Mouse (Mus musculus): ENCODE measurements around the gene Ece1. TPM values are rescaled to one million over a fixed set of nuclear protein-coding genes. Genes with fewer than 3 reads are reported as not detected.

Gene Ece1
- polyA plus RNA-seq, 1 experiment from 2014 or later: 32.6 TPM

- H3K4me3 ChIP-seq: no peak overlapping the region
- H3K27me3 ChIP-seq: no peaks in the 10 kb centered on the region
- no peak overlapping the region for H3K9ac ChIP-seq
- 76% methylated on average over 8 of the region's 8 CpGs for WGBS
- H3K4me2 ChIP-seq: no peak overlapping the region
- H3K4me1 ChIP-seq (replicated peaks): peaks cover 58% of the 10 kb centered on the region
- no peaks in the 10 kb centered on the region for H3K36me3 ChIP-seq
- no peaks in the 10 kb centered on the region for H3K9me3 ChIP-seq
- H3K27ac ChIP-seq (replicated peaks): no peak overlapping the region
- ATAC-seq (ENCODE audit: low read depth): no peak
Observed at GRCm38 (mm10) chr4:137887993-137888388, 26.0 kb downstream of the Ece1 start.

GRCm38 (mm10) chr4:137890596-137890995, 28.6 kb downstream of the Ece1 start:
- H3K4me1 ChIP-seq (replicated peaks): peaks cover 48% of the 10 kb centered on the region
- 80% methylated on average over 4 of the region's 4 CpGs for WGBS
- H3K27ac ChIP-seq (replicated peaks): peak overlapping the region; percentile 81
- H3K27me3 ChIP-seq: no peaks in the 10 kb centered on the region
- no peak overlapping the region for H3K9ac ChIP-seq
- ATAC-seq (ENCODE audit: low read depth): no peak
- H3K4me2 ChIP-seq: no peak overlapping the region
- no peak overlapping the region for H3K4me3 ChIP-seq
- no peaks in the 10 kb centered on the region for H3K9me3 ChIP-seq
- no peaks in the 10 kb centered on the region for H3K36me3 ChIP-seq

- no peaks in the 10 kb centered on the region for H3K9me3 ChIP-seq
- peaks cover 53% of the 10 kb centered on the region for H3K4me1 ChIP-seq (replicated peaks)
- no peaks in the 10 kb centered on the region for H3K27me3 ChIP-seq
- H3K4me3 ChIP-seq: no peak overlapping the region
- peak overlapping the region; percentile 4; the same call in 1 of the 2 replicates for H3K9ac ChIP-seq
- WGBS: 3% methylated on average over 4 of the region's 4 CpGs
- H3K36me3 ChIP-seq: no peaks in the 10 kb centered on the region
- H3K27ac ChIP-seq (replicated peaks): peak overlapping the region; percentile 81
- peak; percentile 59 for ATAC-seq (ENCODE audit: low read depth)
- H3K4me2 ChIP-seq: no peak overlapping the region
Observed at GRCm38 (mm10) chr4:137891553-137892145, 29.6 kb downstream of the Ece1 start.

- peak; percentile 69; the same call in 1 of the 2 replicates for ATAC-seq (ENCODE audit: low read depth)
Observed at GRCm38 (mm10) chr4:137892713-137893242, 30.7 kb downstream of the Ece1 start.

GRCm38 (mm10) chr4:137896612-137897297, 34.7 kb downstream of the Ece1 start:
- peak; percentile 51 for ATAC-seq (ENCODE audit: low read depth)
- Histone ChIP-seq H3K9ac (peak overlapping the region; percentile 23; the same call in 1 of the 2 replicates), H3K36me3 (no peaks in the 10 kb centered on the region), H3K27ac (replicated peaks) (peak overlapping the region; percentile 84), H3K27me3 (peaks cover 3% of the 10 kb centered on the region; the same call in 1 of the 2 replicates), H3K4me2 (no peak overlapping the region), H3K4me3 (no peak overlapping the region), H3K4me1 (replicated peaks) (peaks cover 52% of the 10 kb centered on the region), H3K9me3 (no peaks in the 10 kb centered on the region)
- WGBS: 25% methylated on average over 12 of the region's 12 CpGs

More at GRCm38 (mm10) chr4:137892713-137893242, 30.7 kb downstream of the Ece1 start:
- no peaks in the 10 kb centered on the region for H3K27me3 ChIP-seq
- peak overlapping the region; percentile 13; the same call in 1 of the 2 replicates for H3K4me3 ChIP-seq
- H3K9ac ChIP-seq: no peak overlapping the region; the same call in 1 of the 2 replicates
- H3K4me1 ChIP-seq (replicated peaks): peaks cover 60% of the 10 kb centered on the region
- H3K9me3 ChIP-seq: no peaks in the 10 kb centered on the region
- H3K27ac ChIP-seq (replicated peaks): peak overlapping the region; percentile 81
- H3K4me2 ChIP-seq: peak overlapping the region; percentile 45
- 15% methylated on average over 11 of the region's 11 CpGs for WGBS
- no peaks in the 10 kb centered on the region for H3K36me3 ChIP-seq

GRCm38 (mm10) chr4:137897298-137897612, 35.2 kb downstream of the Ece1 start:
- peak overlapping the region; percentile 84 for H3K27ac ChIP-seq (replicated peaks)
- ATAC-seq (ENCODE audit: low read depth): peak; percentile 59
- H3K4me2 ChIP-seq: 0 out of 2 replicates have a peak overlapping the region, but pooled peaks have one; percentile 9
- no peaks in the 10 kb centered on the region for H3K36me3 ChIP-seq
- H3K9me3 ChIP-seq: no peaks in the 10 kb centered on the region
- H3K4me3 ChIP-seq: no peak overlapping the region
- 13% methylated on average over 8 of the region's 8 CpGs for WGBS
- peaks cover 3% of the 10 kb centered on the region; the same call in 1 of the 2 replicates for H3K27me3 ChIP-seq
- peak overlapping the region; percentile 27; the same call in 1 of the 2 replicates for H3K9ac ChIP-seq
- peaks cover 52% of the 10 kb centered on the region for H3K4me1 ChIP-seq (replicated peaks)

GRCm38 (mm10) chr4:137898490-137898889, 36.5 kb downstream of the Ece1 start:
- Histone ChIP-seq H3K4me3 (no peak overlapping the region), H3K4me1 (replicated peaks) (peaks cover 49% of the 10 kb centered on the region), H3K9ac (no peak overlapping the region), H3K27ac (replicated peaks) (no peak overlapping the region), H3K4me2 (no peak overlapping the region), H3K9me3 (no peaks in the 10 kb centered on the region), H3K36me3 (no peaks in the 10 kb centered on the region), H3K27me3 (peaks cover 3% of the 10 kb centered on the region; the same call in 1 of the 2 replicates)
- WGBS: 84% methylated on average over 7 of the region's 7 CpGs
- no peak for ATAC-seq (ENCODE audit: low read depth)

- Histone ChIP-seq H3K27me3 (peaks cover 3% of the 10 kb centered on the region; the same call in 1 of the 2 replicates), H3K36me3 (no peaks in the 10 kb centered on the region), H3K27ac (replicated peaks) (no peak overlapping the region), H3K4me2 (no peak overlapping the region), H3K4me3 (no peak overlapping the region), H3K9me3 (no peaks in the 10 kb centered on the region), H3K9ac (peak overlapping the region; percentile 34; the same call in 1 of the 2 replicates), H3K4me1 (replicated peaks) (peaks cover 47% of the 10 kb centered on the region)
- ATAC-seq (ENCODE audit: low read depth): no peak
- 61% methylated on average over 13 of the region's 13 CpGs for WGBS
Observed at GRCm38 (mm10) chr4:137902268-137902667, 40.2 kb downstream of the Ece1 start.

- no peak for ATAC-seq (ENCODE audit: low read depth)
- H3K9me3 ChIP-seq: no peaks in the 10 kb centered on the region
- peak overlapping the region; percentile 34; the same call in 1 of the 2 replicates for H3K9ac ChIP-seq
- no peak overlapping the region for H3K4me3 ChIP-seq
- peaks cover 3% of the 10 kb centered on the region; the same call in 1 of the 2 replicates for H3K27me3 ChIP-seq
- H3K27ac ChIP-seq (replicated peaks): no peak overlapping the region
- no peaks in the 10 kb centered on the region for H3K36me3 ChIP-seq
- peaks cover 44% of the 10 kb centered on the region for H3K4me1 ChIP-seq (replicated peaks)
- 42% methylated on average over 7 of the region's 7 CpGs for WGBS
- no peak overlapping the region for H3K4me2 ChIP-seq
Observed at GRCm38 (mm10) chr4:137902873-137903272, 40.8 kb downstream of the Ece1 start.

- Histone ChIP-seq H3K9me3 (no peaks in the 10 kb centered on the region), H3K27ac (replicated peaks) (peak overlapping the region; percentile 64), H3K36me3 (no peaks in the 10 kb centered on the region), H3K4me2 (no peak overlapping the region), H3K9ac (no peak overlapping the region; the same call in 1 of the 2 replicates), H3K4me3 (no peak overlapping the region), H3K27me3 (no peaks in the 10 kb centered on the region), H3K4me1 (replicated peaks) (peaks cover 32% of the 10 kb centered on the region)
- 47% methylated on average over 13 of the region's 13 CpGs for WGBS
- 0 out of 2 replicates have a peak, but pooled peaks have one; percentile 17 for ATAC-seq (ENCODE audit: low read depth)
Observed at GRCm38 (mm10) chr4:137904956-137905551, 43.0 kb downstream of the Ece1 start.

- Histone ChIP-seq H3K4me1 (replicated peaks) (peaks cover 21% of the 10 kb centered on the region), H3K27ac (replicated peaks) (no peak overlapping the region), H3K4me3 (no peak overlapping the region), H3K36me3 (no peaks in the 10 kb centered on the region), H3K9ac (no peak overlapping the region), H3K4me2 (no peak overlapping the region), H3K9me3 (no peaks in the 10 kb centered on the region), H3K27me3 (no peaks in the 10 kb centered on the region)
- ATAC-seq (ENCODE audit: low read depth): no peak
- whole genome bisulfite sequencing: 65% methylated on average over 13 of the region's 13 CpGs
Observed at GRCm38 (mm10) chr4:137907979-137908378, 45.9 kb downstream of the Ece1 start.

- WGBS: 71% methylated on average over 7 of the region's 7 CpGs
- Histone ChIP-seq H3K27ac (replicated peaks) (no peak overlapping the region), H3K4me3 (no peak overlapping the region), H3K27me3 (no peaks in the 10 kb centered on the region), H3K9me3 (no peaks in the 10 kb centered on the region), H3K9ac (no peak overlapping the region), H3K4me2 (no peak overlapping the region), H3K4me1 (replicated peaks) (peaks cover 26% of the 10 kb centered on the region), H3K36me3 (no peaks in the 10 kb centered on the region)
- no peak for ATAC-seq (ENCODE audit: low read depth)
Observed at GRCm38 (mm10) chr4:137908489-137908888, 46.5 kb downstream of the Ece1 start.

Data from neural tube, embryonic 13.5 days (tissue).